Mouse (Mus musculus) heart, embryonic 14.5 days (tissue): ENCODE data around the gene Gm14412. TPM values are rescaled to one million over a fixed set of nuclear protein-coding genes. Genes with fewer than 3 reads are reported as not detected.
"Not testable (repeated sequence)": the region's sequence is repeated elsewhere in the genome, so short reads cannot be mapped to it uniquely, and the experiment has no call there.

Experiments
- ATAC-seq: fragments of 200-750 bp; cut with Nextera tagmentation; 2 replicates; pipeline ENCODE4 v1.8.0; 2017; ENCODE audit warnings: low read depth, moderate TSS enrichment; ENCODE audit not compliant: insufficient number of reproducible peaks, insufficient read depth, low FRiP score
- H3K27ac ChIP-seq, 2 experiments: fragments of 200-500 bp in 1 of 2; fragments of 300-500 bp in 1 of 2; sonication (generic) in 1 of 2; replicated peaks in 1 of 2; 2 replicates each; pipeline ENCODE4 v1.5.1; 2012 to 2014; ENCODE audit warnings: low read depth in 2 of 2, low read length in 2 of 2, control low read depth in 1 of 2, mild to moderate bottlenecking in 1 of 2, mixed read lengths in 1 of 2; ENCODE audit not compliant: control insufficient read depth in 1 of 2, insufficient read depth in 1 of 2
- H3K27me3 ChIP-seq: fragments of 300-500 bp; sonication (generic); 2 replicates; pipeline ENCODE4 v1.6.1; 2014; ENCODE audit warnings: mild to moderate bottlenecking, low read length, control low read depth; ENCODE audit not compliant: control insufficient read depth, insufficient read depth
- H3K36me3 ChIP-seq: fragments of 300-500 bp; sonication (generic); 2 replicates; pipeline ENCODE4 v1.6.1; 2014; ENCODE audit warnings: mild to moderate bottlenecking, control low read depth, low read length, mixed read lengths; ENCODE audit not compliant: control insufficient read depth, insufficient read depth
- H3K4me1 ChIP-seq, 2 experiments: fragments of 200-500 bp in 1 of 2; fragments of 300-500 bp in 1 of 2; sonication (generic) in 1 of 2; 2 replicates each; pipeline ENCODE4 v1.6.1; 2012 to 2014; ENCODE audit warnings: low read length in 2 of 2, control low read depth in 1 of 2, mixed read lengths in 1 of 2; ENCODE audit not compliant: control insufficient read depth in 2 of 2, insufficient read depth in 2 of 2
- H3K4me2 ChIP-seq: fragments of 300-500 bp; sonication (generic); 2 replicates; pipeline ENCODE4 v1.6.1; 2014; ENCODE audit warnings: mild to moderate bottlenecking, low read length
- H3K4me3 ChIP-seq, 2 experiments: fragments of 200-500 bp in 1 of 2; fragments of 300-500 bp in 1 of 2; sonication (generic) in 1 of 2; 2 replicates each; pipeline ENCODE4 v1.5.1; 2012 to 2014; ENCODE audit warnings: low read length in 2 of 2, mild to moderate bottlenecking in 2 of 2, control low read depth in 1 of 2, low read depth in 1 of 2, moderate library complexity in 1 of 2; ENCODE audit not compliant: control insufficient read depth in 1 of 2, insufficient read depth in 1 of 2
- H3K9ac ChIP-seq: fragments of 300-500 bp; sonication (generic); 2 replicates; pipeline ENCODE4 v1.6.1; 2014; ENCODE audit warnings: mild to moderate bottlenecking, low read length
- H3K9me3 ChIP-seq: fragments of 300-500 bp; sonication (generic); 2 replicates; pipeline ENCODE4 v1.6.1; 2016; ENCODE audit warnings: low read length, control low read depth; ENCODE audit not compliant: control insufficient read depth
- WGBS: fragments of 180-500 bp; shearing (Covaris S2); extraction: QIAGEN DNeasy Blood & Tissue Kit; methylation state at CpG from one replicate; pipeline ENCODE4 v1.1.7; 2014; 5-methylcytosine and 5-hydroxymethylcytosine counted together
- polyA plus RNA-seq: library from polyadenylated mRNA; unstranded; fragments of >200 nt; fragmentation: Nextera tagmentation; extraction: Ambion mirVana; gene quantifications from 2 replicates; pipeline ENCODE4 v1.2.1, GENCODE M21; 2014

Gm14412 gene
- polyA plus RNA-seq, 1 experiment from 2014 or later, result 0.50 TPM

DNA sequence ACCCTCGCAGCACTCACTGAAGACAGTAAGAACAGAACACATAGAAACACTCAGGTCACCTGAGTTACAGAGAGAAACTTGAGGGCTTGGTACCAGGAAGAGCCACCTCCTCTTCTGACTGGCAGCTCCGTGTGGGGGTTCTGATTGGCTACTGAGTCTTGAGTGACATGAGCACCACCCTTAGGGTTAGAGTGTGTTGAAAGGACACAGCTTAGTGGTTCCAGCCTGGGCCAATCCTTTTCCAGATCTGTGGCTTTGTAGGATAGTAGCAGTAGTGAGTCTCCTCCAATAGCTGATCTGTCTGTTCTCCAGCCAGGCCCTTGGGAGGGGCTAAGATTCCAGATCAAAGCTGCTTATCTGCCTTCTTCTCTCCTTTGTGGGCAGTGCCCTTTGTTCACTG is 46.4 kb downstream of the Gm14412 start:
- H3K9ac ChIP-seq, H3K4me1 ChIP-seq, H3K4me3 ChIP-seq, ATAC-seq, H3K9me3 ChIP-seq, H3K27ac ChIP-seq, H3K4me2 ChIP-seq, H3K36me3 ChIP-seq, H3K27me3 ChIP-seq: not testable (repeated sequence)
- 75% methylated on average over 1 of the region's 2 CpGs for WGBS

GRCm38 (mm10) chr2:177272237-177272636 is 51.9 kb downstream of the Gm14412 start:
- not testable (repeated sequence) for H3K4me1 ChIP-seq, ATAC-seq, H3K27me3 ChIP-seq, H3K36me3 ChIP-seq, H3K4me2 ChIP-seq, H3K4me3 ChIP-seq, H3K9ac ChIP-seq, H3K27ac ChIP-seq, H3K9me3 ChIP-seq
- WGBS, result 71% methylated on average over 2 of the region's 2 CpGs

DNA sequence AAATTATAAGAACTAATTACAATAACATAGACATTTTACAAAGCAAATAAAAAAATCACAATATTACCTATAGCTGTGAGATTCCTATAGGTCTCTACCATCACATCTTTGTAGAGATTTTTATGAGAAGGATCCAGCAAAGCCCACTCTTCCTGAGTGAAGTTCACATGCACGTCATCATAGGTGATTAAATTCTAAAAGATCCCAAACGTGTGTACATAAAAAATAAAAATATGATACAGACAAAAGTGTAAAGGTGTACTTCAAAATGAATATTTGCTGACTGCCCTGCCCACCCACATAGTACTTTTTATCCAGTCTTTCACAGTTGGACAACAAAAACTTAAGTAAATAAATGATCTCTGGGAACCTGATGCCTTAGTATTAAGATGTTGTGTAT is 57.2 kb downstream of the Gm14412 start, which contains the start of gene Gm14409:
Gm14409 (minus strand) TSS at position 101 of the 400 bp plus-strand sequence.
- ATAC-seq, H3K36me3 ChIP-seq, H3K4me3 ChIP-seq, H3K9me3 ChIP-seq, H3K9ac ChIP-seq, H3K27ac ChIP-seq, H3K4me1 ChIP-seq, H3K4me2 ChIP-seq, H3K27me3 ChIP-seq: not testable (repeated sequence)
- WGBS, result no CpG with 5 or more reads among the region's 2 CpGs

Other genes starting within 250 kb of the Gm14412 start
- gene Gm14401, start 250.0 kb downstream of the Gm14412 start, polyA plus RNA-seq, result 0.26 TPM in 1 of 2 replicates, not detected in the other
- gene Gm14410, start 117.9 kb downstream of the Gm14412 start, polyA plus RNA-seq, result 17.1 and 17.7 TPM in 2 replicates
- gene Gm14409, start 57.3 kb downstream of the Gm14412 start, polyA plus RNA-seq, result not detected in 2 replicates
- 8.6 and 11.7 TPM in 2 replicates for gene Gm14418, start 74.0 kb upstream of the Gm14412 start, polyA plus RNA-seq
- 13.6 and 15.0 TPM in 2 replicates for gene Zfp970, start 140.4 kb upstream of the Gm14412 start, polyA plus RNA-seq
- gene Gm14403, start 173.9 kb upstream of the Gm14412 start, polyA plus RNA-seq, result 6.6 and 7.3 TPM in 2 replicates